In genomic region chr5:114381013-114381351, GRCm38 (mm10) we compare ENCODE assay signal across 8 mouse cellular contexts. TPM values are rescaled to one million over a fixed set of nuclear protein-coding genes. Genes with fewer than 3 reads are reported as not detected.
DNase-seq lines count a peak whose midpoint lies in the region; ATAC-seq and TF ChIP-seq lines count a peak whose summit lies in the region.

No protein-coding gene starts in this region.

- no peaks in the 10 kb centered on the region for H3K9me3 ChIP-seq in heart, embryonic 10.5 days
- no peaks in the 10 kb centered on the region for H3K9me3 ChIP-seq in stomach, embryonic 16.5 days (replicated peaks; ENCODE audit: control insufficient read depth, low read length)

- peaks cover 35% of the 10 kb centered on the region for H3K36me3 ChIP-seq in heart, embryonic 10.5 days
- 0 out of 2 replicates have a peak, but pooled peaks cover 2% of the 10 kb centered on the region for H3K36me3 ChIP-seq in stomach, embryonic 16.5 days (ENCODE audit: control insufficient read depth, insufficient read depth, low read length)

- TF ChIP-seq CTCF in embryonic fibroblast, embryonic 13.5 days (IDR thresholded peaks at IDR 0.05; ENCODE audit: borderline replicate concordance, insufficient read depth, low read length), result no peak

- WGBS in heart, embryonic 10.5 days, result 0% methylated on average over 18 of the region's 18 CpGs
- WGBS in stomach, embryonic 16.5 days, result under 1% methylated on average over 18 of the region's 18 CpGs

- ATAC-seq in stomach, embryonic 16.5 days (ENCODE audit: insufficient read depth, low FRiP score), result no peak

- H3K27me3 ChIP-seq in heart, embryonic 10.5 days (ENCODE audit: insufficient read depth, poor library complexity, severe bottlenecking), result no peaks in the 10 kb centered on the region
- no peaks in the 10 kb centered on the region for H3K27me3 ChIP-seq in stomach, embryonic 16.5 days (ENCODE audit: control insufficient read depth, insufficient read depth, low read length)

- no peak for TF ChIP-seq POLR2A in embryonic fibroblast, embryonic 13.5 days (IDR thresholded peaks at IDR 0.05; ENCODE audit: low read depth, low read length)

- peak overlapping the region; percentile 96 for H3K9ac ChIP-seq in stomach, embryonic 16.5 days (ENCODE audit: low read length)

- H3K4me2 ChIP-seq in stomach, embryonic 16.5 days (ENCODE audit: low read depth, low read length), result peak overlapping the region; percentile 88

- peak overlapping the region; percentile 92 for H3K4me3 ChIP-seq in heart, embryonic 10.5 days
- H3K4me3 ChIP-seq in embryonic fibroblast, embryonic 13.5 days (ENCODE audit: insufficient read depth, low read length), result peak overlapping the region; percentile 99
- peak overlapping the region; percentile 71 for H3K4me3 ChIP-seq in stomach, embryonic 16.5 days (replicated peaks; ENCODE audit: low read length)

- H3K27ac ChIP-seq in heart, embryonic 10.5 days, result peak overlapping the region; percentile 98
- peak overlapping the region; percentile 87 for H3K27ac ChIP-seq in embryonic fibroblast, embryonic 13.5 days (ENCODE audit: insufficient read depth, low read length)
- H3K27ac ChIP-seq in stomach, embryonic 16.5 days (ENCODE audit: low read length), result peak overlapping the region; percentile 93

- no peak for DNase-seq in heart, embryonic 10.5 days (ENCODE audit: low spot score)
- DNase-seq in heart, postnatal 4 days, result no peak
- DNase-seq in CD4-positive, CD25-positive, alpha-beta regulatory T cell, adult 2 months (ENCODE audit: low read depth, low spot score), result peak; percentile 57
- DNase-seq in liver, result peak; percentile 45
- no peak for DNase-seq in right cerebral cortex, postnatal 25 days
- DNase-seq in adrenal gland, adult (ENCODE audit: inconsistent age in 2 of 2, low spot score in 1 of 2), result no peak

- H3K4me1 ChIP-seq in heart, embryonic 10.5 days, result peaks cover 47% of the 10 kb centered on the region
- H3K4me1 ChIP-seq in embryonic fibroblast, embryonic 13.5 days (ENCODE audit: control insufficient read depth, insufficient read depth, low read length), result peaks cover 9% of the 10 kb centered on the region; the same call in 1 of the 2 replicates
- H3K4me1 ChIP-seq in stomach, embryonic 16.5 days (ENCODE audit: control insufficient read depth, insufficient read depth, low read length), result peaks cover 45% of the 10 kb centered on the region

RNA-seq across cellular contexts. Expression of gene Ube3b, which starts 0.6 kb away (rescaled TPM):
- 47.9 and 59.0 TPM in 2 replicates for polyA plus RNA-seq in heart, embryonic 10.5 days (2016; fragmentation: Nextera tagmentation; extraction: Ambion mirVana)
- total RNA-seq in heart, postnatal 4 days (2021), result 10 to 100 TPM; 74.3 to 76.3 TPM
- polyA plus RNA-seq in embryonic fibroblast, embryonic 13.5 days (2011; ENCODE audit: insufficient read length, low read depth, missing spikeins), result 45.5 and 45.7 TPM in 2 replicates
- polyA plus RNA-seq in stomach, embryonic 16.5 days (2015; fragmentation: Nextera tagmentation; extraction: Ambion mirVana), result 42.5 and 48.1 TPM in 2 replicates

RNA-seq across cellular contexts. Expression of gene Kctd10, which starts 0.7 kb away (rescaled TPM):
- polyA plus RNA-seq in heart, embryonic 10.5 days (2016; fragmentation: Nextera tagmentation; extraction: Ambion mirVana), result 105 and 113 TPM in 2 replicates
- 10 to 100 TPM; 76.1 to 80.1 TPM for total RNA-seq in heart, postnatal 4 days (2021)
- polyA plus RNA-seq in embryonic fibroblast, embryonic 13.5 days (2011; ENCODE audit: insufficient read length, low read depth, missing spikeins), result 165 and 206 TPM in 2 replicates
- 145 and 161 TPM in 2 replicates for polyA plus RNA-seq in stomach, embryonic 16.5 days (2015; fragmentation: Nextera tagmentation; extraction: Ambion mirVana)

Comparison
In these comparisons a context has a peak if more than half of its experiments do, and no peak if none do; other contexts are left out.
1. DNase-seq: peak in CD4-positive, CD25-positive, alpha-beta regulatory T cell, adult 2 months (single experiment) and liver (single experiment); none in heart, embryonic 10.5 days (single experiment), heart, postnatal 4 days (single experiment), right cerebral cortex, postnatal 25 days (single experiment) and adrenal gland, adult (0 of 2).
2. Peak in every context shown above with its lines, with median percentiles within 50 percentile points of each other: H3K27ac ChIP-seq and H3K4me3 ChIP-seq.